Mouse (Mus musculus) gastrocnemius, postnatal 14 days (tissue): ENCODE data around the gene Brip1. TPM values are rescaled to one million over a fixed set of nuclear protein-coding genes. Genes with fewer than 3 reads are reported as not detected.

Experiments used
- DNase-seq: peaks from one replicate; pipeline ENCODE4 v3.0.0; 2021; ENCODE audit warnings: mixed read lengths
- intact Hi-C: fragments of 180-260 bp; cut with DNase I; formaldehyde crosslinking; loops from one replicate; pipeline ENCODE4 v1.15.1; 2025; ENCODE audit warnings: low total_unique reads
- total RNA-seq, 2 experiments: library from RNA; stranded (reverse); gene quantifications; 2 replicates each; pipeline ENCODE4 v1.2.3; 2021

Brip1 gene
- total RNA-seq, 2 experiments from 2014 or later, result 0.58 to 0.64 TPM

GRCm38 (mm10) chr11:86050430-86051280 lies 150.3 kb downstream of the Brip1 start:
- no peak for DNase-seq
- intact Hi-C loops, result no loop called here

- intact Hi-C loops, result no loop called here
Observed at GRCm38 (mm10) chr11:86039994-86040393, 161.0 kb downstream of the Brip1 start.

GRCm38 (mm10) chr11:86039355-86039754 lies 161.6 kb downstream of the Brip1 start:
- no peak for DNase-seq
- intact Hi-C loops, result no loop called here

More at GRCm38 (mm10) chr11:86039994-86040393, 161.0 kb downstream of the Brip1 start:
- DNase-seq, result no peak

- intact Hi-C loops, result no loop called here
- DNase-seq, result no peak
Observed at GRCm38 (mm10) chr11:86038701-86039100, 162.3 kb downstream of the Brip1 start.

- no peak for DNase-seq
- intact Hi-C loops, result no loop called here
Observed at GRCm38 (mm10) chr11:86032910-86033309, 168.1 kb downstream of the Brip1 start.

GRCm38 (mm10) chr11:86028034-86028433 lies 173.0 kb downstream of the Brip1 start:
- no peak for DNase-seq
- intact Hi-C loops, result no loop called here

- peak; percentile 57 for DNase-seq
- intact Hi-C loops, result no loop called here
Observed at GRCm38 (mm10) chr11:86026556-86027194, 174.3 kb downstream of the Brip1 start.

GRCm38 (mm10) chr11:86022439-86022838 lies 178.6 kb downstream of the Brip1 start:
- intact Hi-C loops, result no loop called here
- DNase-seq, result peak; percentile 32

GRCm38 (mm10) chr11:86020033-86020432 lies 181.0 kb downstream of the Brip1 start:
- intact Hi-C loops, result no loop called here
- no peak for DNase-seq

GRCm38 (mm10) chr11:86016242-86016641 lies 184.8 kb downstream of the Brip1 start:
- no peak for DNase-seq
- intact Hi-C loops, result no loop called here

- intact Hi-C loops, result no loop called here
- no peak for DNase-seq
Observed at GRCm38 (mm10) chr11:86013087-86013486, 187.9 kb downstream of the Brip1 start.

GRCm38 (mm10) chr11:86010458-86010857 lies 190.5 kb downstream of the Brip1 start:
- no peak for DNase-seq
- intact Hi-C loops, result no loop called here

GRCm38 (mm10) chr11:86008211-86008905 lies 192.6 kb downstream of the Brip1 start:
- DNase-seq, result no peak
- intact Hi-C loops, result no loop called here

Other genes starting within 250 kb of the Brip1 start
- 1 to 10 TPM; 4.5 to 5.2 TPM for gene Ints2, start 56.4 kb upstream of the Brip1 start, total RNA-seq
- 10 to 100 TPM; 33.6 to 35.2 TPM for gene Med13, start 156.4 kb upstream of the Brip1 start, total RNA-seq